Mouse (Mus musculus): ENCODE results near the gene Pbld1.

DNA sequence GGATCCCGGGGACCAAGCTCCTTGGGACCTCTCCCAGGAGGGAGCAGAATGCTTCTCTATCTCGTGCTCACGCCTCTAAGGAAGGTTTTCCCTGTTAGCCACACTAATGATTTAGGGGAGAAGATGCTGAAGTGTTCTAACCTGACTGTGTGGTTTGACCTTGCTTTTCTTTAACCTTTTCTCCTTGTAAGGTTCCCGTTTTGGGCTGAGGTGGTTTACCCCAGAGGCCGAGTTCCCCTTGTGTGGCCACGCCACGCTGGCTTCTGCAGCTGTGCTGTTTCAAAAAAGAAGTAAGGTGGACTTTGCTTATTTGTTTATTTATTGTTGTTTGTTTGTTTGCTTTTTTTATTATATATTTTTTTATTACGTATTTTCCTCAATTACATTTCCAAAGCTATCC lies 12.2 kb upstream of the Pbld1 start:
- TF ChIP-seq CTCF (IDR thresholded peaks at IDR 0.05) (no peak), EP300 (IDR thresholded peaks at IDR 0.05) (no peak)

Data from lung, postnatal 0 days (tissue).